Mouse (Mus musculus) mesoderm, embryonic 11.5 days (tissue): Measurements from ENCODE around the gene Spaar.

Experiments
- DNase-seq: peaks from one replicate; pipeline ENCODE4 v3.0.0-alpha.2; 2012; ENCODE audit warnings: low read depth, low spot score

Spaar gene

GRCm38 (mm10) chr4:43798936-43799335 is 69.1 kb downstream of the Spaar start:
- no peak for DNase-seq
